Mouse (Mus musculus) lung, embryonic 16.5 days (tissue): ENCODE results near the gene Hectd2. TPM values are rescaled to one million over a fixed set of nuclear protein-coding genes. Genes with fewer than 3 reads are reported as not detected.

Experiments used
- ATAC-seq: fragments of 200-750 bp; cut with Nextera tagmentation; 2 replicates; pipeline ENCODE4 v1.8.0; 2017; ENCODE audit warnings: low read depth, mild to moderate bottlenecking, moderate library complexity
- H3K27ac ChIP-seq: fragments of 300-500 bp; sonication (generic); 2 replicates; pipeline ENCODE4 v1.5.1; 2014; ENCODE audit warnings: mild to moderate bottlenecking, control low read depth, low read length
- H3K27me3 ChIP-seq: fragments of 300-500 bp; sonication (generic); 2 replicates; pipeline ENCODE4 v1.6.1; 2014; ENCODE audit warnings: low read depth, low read length, mixed read lengths; ENCODE audit not compliant: control insufficient read depth, insufficient read depth
- H3K36me3 ChIP-seq: fragments of 300-500 bp; sonication (generic); 2 replicates; pipeline ENCODE4 v1.6.1; 2014; ENCODE audit warnings: low read length; ENCODE audit not compliant: control insufficient read depth, insufficient read depth
- H3K4me1 ChIP-seq: fragments of 300-500 bp; sonication (generic); replicated peaks from 2 replicates; pipeline ENCODE4 v1.6.1; 2014; ENCODE audit warnings: low read length, mixed read lengths; ENCODE audit not compliant: control insufficient read depth, insufficient read depth
- H3K4me2 ChIP-seq: fragments of 300-500 bp; sonication (generic); 2 replicates; pipeline ENCODE4 v1.6.1; 2014; ENCODE audit warnings: low read depth, low read length, control low read depth
- H3K4me3 ChIP-seq: fragments of 300-500 bp; sonication (generic); 2 replicates; pipeline ENCODE4 v1.5.1; 2014; ENCODE audit warnings: mild to moderate bottlenecking, low read length, control low read depth
- H3K9ac ChIP-seq: fragments of 300-500 bp; sonication (generic); 2 replicates; pipeline ENCODE4 v1.6.1; 2014; ENCODE audit warnings: low read length, control low read depth
- H3K9me3 ChIP-seq: fragments of 300-500 bp; sonication (generic); 2 replicates; pipeline ENCODE4 v1.6.1; 2016; ENCODE audit warnings: low read length; ENCODE audit not compliant: control insufficient read depth
- WGBS: fragments of 180-500 bp; shearing (Covaris S2); extraction: QIAGEN DNeasy Blood & Tissue Kit; methylation state at CpG from one replicate; pipeline ENCODE4 v1.1.7; 2014; 5-methylcytosine and 5-hydroxymethylcytosine counted together
- polyA plus RNA-seq: library from polyadenylated mRNA; unstranded; fragments of >200 nt; fragmentation: Nextera tagmentation; extraction: Ambion mirVana; gene quantifications from 2 replicates; pipeline ENCODE4 v1.2.1, GENCODE M21; 2015

Hectd2 gene
- polyA plus RNA-seq, 1 experiment from 2014 or later: 4.1 TPM

DNA sequence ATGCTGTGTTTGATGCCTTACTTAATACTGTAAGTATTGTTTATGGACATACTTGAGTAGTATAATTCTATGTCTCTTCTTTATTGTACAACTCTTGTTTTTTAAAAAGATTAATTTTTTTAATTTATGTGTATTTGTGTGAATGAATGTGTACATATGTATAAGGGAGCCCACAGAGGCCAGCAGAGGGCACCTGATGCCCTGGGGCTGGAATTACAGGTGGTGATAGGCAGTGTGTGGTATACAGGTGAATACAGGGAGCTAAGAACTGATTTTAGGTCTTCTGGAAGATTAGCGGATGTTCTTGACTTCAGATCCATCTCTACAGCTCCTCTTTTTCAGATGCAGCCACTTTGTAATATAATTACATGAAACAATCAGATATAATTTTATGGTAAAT lies 31.1 kb downstream of the Hectd2 start:
- Histone ChIP-seq H3K4me1 (no peaks in the 10 kb centered on the region), H3K4me3 (no peak overlapping the region), H3K9ac (no peak overlapping the region), H3K4me2 (no peak overlapping the region), H3K9me3 (no peaks in the 10 kb centered on the region), H3K27me3 (no peaks in the 10 kb centered on the region), H3K27ac (no peak overlapping the region), H3K36me3 (no peaks in the 10 kb centered on the region)
- no peak for ATAC-seq
- 87% methylated on average over 1 of the region's 1 CpGs for WGBS

DNA sequence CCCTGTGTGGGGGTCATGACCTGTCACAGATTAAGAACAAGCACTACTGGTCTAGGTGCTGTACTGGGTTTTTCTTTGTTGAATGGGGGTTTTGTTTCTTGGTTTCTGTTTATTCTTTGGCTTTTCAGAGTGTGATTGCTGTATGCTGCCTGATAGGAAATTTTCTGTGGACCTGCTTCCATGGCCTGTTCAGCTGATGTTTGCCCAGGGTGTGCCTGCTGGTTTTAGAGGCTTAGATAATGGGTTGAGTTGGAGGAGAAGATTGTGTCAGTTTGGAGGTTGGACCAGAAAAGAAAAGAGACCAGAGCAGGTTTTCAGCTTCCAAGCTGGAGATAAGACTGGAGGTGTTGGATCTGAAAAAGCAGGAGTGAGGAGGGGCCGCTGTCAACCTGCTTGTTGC lies 40.0 kb downstream of the Hectd2 start:
- Histone ChIP-seq H3K4me1 (no peaks in the 10 kb centered on the region), H3K4me3 (no peak overlapping the region), H3K9ac (no peak overlapping the region), H3K36me3 (no peaks in the 10 kb centered on the region), H3K27me3 (no peaks in the 10 kb centered on the region), H3K27ac (no peak overlapping the region), H3K4me2 (no peak overlapping the region), H3K9me3 (no peaks in the 10 kb centered on the region)
- no peak for ATAC-seq
- WGBS: 73% methylated on average over 1 of the region's 1 CpGs

DNA sequence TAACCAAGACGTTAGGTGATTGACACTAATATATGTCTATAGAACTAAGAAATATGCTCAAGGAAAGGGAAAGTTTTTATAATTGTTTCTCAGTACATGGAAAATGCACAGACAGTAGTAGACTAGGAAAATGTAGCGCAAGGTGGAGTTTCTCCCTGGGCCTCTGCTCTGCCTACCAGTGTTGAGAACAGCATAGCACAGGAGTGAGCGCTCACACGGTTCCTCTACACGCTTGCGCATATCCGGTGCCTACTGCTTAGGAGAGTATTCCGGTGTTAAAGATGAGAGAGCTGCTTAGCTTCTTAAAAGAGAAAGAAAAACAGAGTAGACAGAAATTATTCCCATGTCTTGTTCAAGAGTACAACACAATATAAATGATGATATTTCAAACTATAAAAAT lies 47.4 kb downstream of the Hectd2 start:
- Histone ChIP-seq H3K4me1 (no peaks in the 10 kb centered on the region), H3K4me2 (no peak overlapping the region), H3K4me3 (no peak overlapping the region), H3K9me3 (no peaks in the 10 kb centered on the region), H3K27ac (no peak overlapping the region), H3K9ac (no peak overlapping the region), H3K27me3 (no peaks in the 10 kb centered on the region), H3K36me3 (no peaks in the 10 kb centered on the region)
- 90% methylated on average over 8 of the region's 8 CpGs for WGBS
- ATAC-seq: no peak

DNA sequence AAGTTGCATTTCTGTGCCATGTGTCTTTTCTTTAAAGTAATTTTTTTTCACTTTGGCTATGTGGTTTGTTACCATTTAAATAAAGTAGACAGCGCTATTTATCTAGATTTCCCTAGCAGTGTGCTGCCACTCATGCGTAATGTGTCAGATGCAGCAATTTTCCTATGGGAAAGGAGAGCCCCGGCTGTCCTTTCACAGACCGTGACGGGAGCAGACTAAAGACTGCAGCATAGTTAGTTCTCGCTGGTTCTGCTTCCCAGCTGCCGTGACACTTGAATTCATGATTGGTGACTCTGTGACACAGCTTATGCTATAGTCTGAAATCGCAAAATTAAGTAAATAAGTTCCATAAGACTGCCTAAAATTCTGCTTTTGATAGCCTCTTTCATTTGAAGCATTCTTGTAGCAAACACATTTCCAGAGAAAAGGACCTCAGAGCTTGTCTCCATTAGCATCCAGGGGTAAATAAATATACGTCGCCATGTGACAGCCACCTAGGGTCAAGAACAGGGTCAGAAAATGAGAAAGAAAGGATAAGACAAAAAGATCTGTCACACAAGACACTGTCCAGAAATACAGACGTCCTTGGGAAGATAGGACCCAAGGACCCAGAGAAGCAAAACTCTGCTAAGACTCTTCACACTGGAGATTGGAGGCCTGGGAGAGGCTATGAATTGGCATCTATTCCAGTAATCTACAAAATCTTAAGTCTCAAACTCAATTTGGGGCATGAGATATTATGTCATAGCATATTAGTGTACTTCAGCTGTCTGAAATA lies 48.3 kb downstream of the Hectd2 start:
- no peaks in the 10 kb centered on the region for H3K9me3 ChIP-seq
- no peaks in the 10 kb centered on the region for H3K27me3 ChIP-seq
- H3K27ac ChIP-seq: no peak overlapping the region
- H3K36me3 ChIP-seq: no peaks in the 10 kb centered on the region
- no peak for ATAC-seq
- no peaks in the 10 kb centered on the region for H3K4me1 ChIP-seq
- H3K4me3 ChIP-seq: no peak overlapping the region
- no peak overlapping the region for H3K4me2 ChIP-seq
- 60% methylated on average over 11 of the region's 11 CpGs for WGBS
- H3K9ac ChIP-seq: no peak overlapping the region

DNA sequence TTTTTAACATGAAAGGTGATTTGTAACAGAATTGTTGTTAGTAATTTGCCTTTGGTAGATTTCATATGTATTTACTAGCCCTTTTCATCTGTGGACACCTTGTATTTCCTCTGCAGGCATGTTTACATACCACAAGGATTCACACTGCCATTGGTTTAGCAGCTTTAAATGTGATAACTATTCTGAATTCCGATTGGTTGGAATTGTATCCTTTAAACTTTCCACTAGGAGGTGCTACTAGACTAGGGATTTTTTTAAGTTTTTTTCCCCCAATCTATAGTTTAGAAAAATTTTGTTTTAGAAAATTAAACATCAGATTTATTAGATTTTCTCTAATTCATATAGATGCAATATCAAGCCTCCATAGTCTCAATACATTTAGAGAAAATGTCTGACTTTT lies 51.8 kb downstream of the Hectd2 start:
- Histone ChIP-seq H3K9me3 (no peaks in the 10 kb centered on the region), H3K36me3 (no peaks in the 10 kb centered on the region), H3K4me2 (no peak overlapping the region), H3K27me3 (no peaks in the 10 kb centered on the region), H3K4me1 (no peaks in the 10 kb centered on the region), H3K9ac (no peak overlapping the region), H3K4me3 (no peak overlapping the region), H3K27ac (no peak overlapping the region)
- WGBS: 10% methylated on average over 1 of the region's 1 CpGs
- peak; percentile 38; the same call in 1 of the 2 replicates for ATAC-seq

DNA sequence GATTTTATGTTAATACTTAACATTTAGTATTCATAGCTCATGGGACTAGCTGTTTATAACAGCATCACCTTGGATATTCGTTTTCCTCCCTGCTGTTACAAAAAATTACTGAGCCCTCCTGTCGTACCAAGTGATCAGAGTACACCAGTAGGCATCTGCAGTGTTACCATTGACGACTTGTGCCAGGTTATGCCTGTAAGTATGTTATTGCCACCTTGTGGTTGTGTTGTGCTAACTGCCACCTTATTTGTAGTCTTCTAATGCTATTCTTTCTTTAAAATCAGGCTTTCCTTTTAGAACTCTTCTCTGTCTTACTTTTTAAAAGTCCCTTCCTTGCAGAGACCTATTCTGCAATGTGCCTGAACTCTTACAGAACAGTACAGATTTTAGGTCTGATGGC lies 54.8 kb downstream of the Hectd2 start:
- Histone ChIP-seq H3K4me1 (no peaks in the 10 kb centered on the region), H3K36me3 (no peaks in the 10 kb centered on the region), H3K9ac (no peak overlapping the region), H3K9me3 (no peaks in the 10 kb centered on the region), H3K4me3 (no peak overlapping the region), H3K27ac (no peak overlapping the region), H3K4me2 (no peak overlapping the region), H3K27me3 (no peaks in the 10 kb centered on the region)
- no peak for ATAC-seq
- WGBS: 55% methylated on average over 3 of the region's 3 CpGs

DNA sequence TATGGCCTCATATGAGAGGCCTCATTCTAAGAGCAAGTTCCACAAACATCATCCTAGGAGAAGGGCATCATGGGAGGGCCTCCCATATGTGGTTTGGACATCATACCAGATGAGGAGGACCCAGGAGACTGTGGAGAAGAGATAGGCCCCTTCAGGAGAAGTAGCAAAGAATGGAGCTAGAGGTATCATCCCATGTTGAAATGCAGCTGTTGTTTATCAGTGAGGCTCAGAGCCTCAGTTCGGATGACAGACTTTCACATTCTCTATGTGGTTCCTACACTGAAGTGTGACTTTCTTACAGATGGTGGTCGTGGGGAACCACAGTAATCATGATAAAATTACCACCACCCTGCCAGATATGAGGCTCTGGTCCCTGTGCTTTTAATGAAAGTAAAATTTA lies 55.9 kb downstream of the Hectd2 start:
- Histone ChIP-seq H3K4me3 (no peak overlapping the region), H3K9ac (no peak overlapping the region), H3K36me3 (no peaks in the 10 kb centered on the region), H3K4me1 (no peaks in the 10 kb centered on the region), H3K27ac (no peak overlapping the region), H3K4me2 (no peak overlapping the region), H3K9me3 (no peaks in the 10 kb centered on the region), H3K27me3 (no peaks in the 10 kb centered on the region)
- 57% methylated on average over 2 of the region's 2 CpGs for WGBS
- ATAC-seq: no peak

DNA sequence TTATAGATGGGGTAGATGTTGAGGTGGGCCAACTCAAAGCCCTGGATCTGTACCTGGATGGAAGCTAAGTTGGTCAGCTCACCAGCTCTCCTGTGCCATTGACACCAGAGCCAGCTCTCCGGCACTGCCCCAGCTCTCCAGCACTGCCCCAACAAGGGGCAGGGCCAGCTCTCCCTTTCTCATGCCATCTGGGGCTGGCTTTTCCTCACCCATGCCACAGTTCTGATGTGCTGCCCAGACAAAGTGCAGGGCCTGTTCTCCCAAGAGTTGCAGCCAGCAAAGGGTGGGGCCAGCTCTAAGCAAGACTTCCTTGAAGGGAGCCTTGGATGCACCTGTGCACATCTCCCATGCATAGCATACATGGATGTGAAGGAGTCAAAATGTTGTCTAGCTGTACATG lies 71.5 kb downstream of the Hectd2 start:
- H3K27ac ChIP-seq: no peak overlapping the region
- H3K36me3 ChIP-seq: no peaks in the 10 kb centered on the region
- ATAC-seq: no peak
- H3K9me3 ChIP-seq: no peaks in the 10 kb centered on the region
- H3K4me3 ChIP-seq: no peak overlapping the region
- H3K9ac ChIP-seq: no peak overlapping the region
- no peak overlapping the region for H3K4me2 ChIP-seq
- WGBS: 100% methylated on average over 1 of the region's 1 CpGs
- no peaks in the 10 kb centered on the region; the same call in 1 of the 2 replicates for H3K4me1 ChIP-seq
- no peaks in the 10 kb centered on the region for H3K27me3 ChIP-seq

DNA sequence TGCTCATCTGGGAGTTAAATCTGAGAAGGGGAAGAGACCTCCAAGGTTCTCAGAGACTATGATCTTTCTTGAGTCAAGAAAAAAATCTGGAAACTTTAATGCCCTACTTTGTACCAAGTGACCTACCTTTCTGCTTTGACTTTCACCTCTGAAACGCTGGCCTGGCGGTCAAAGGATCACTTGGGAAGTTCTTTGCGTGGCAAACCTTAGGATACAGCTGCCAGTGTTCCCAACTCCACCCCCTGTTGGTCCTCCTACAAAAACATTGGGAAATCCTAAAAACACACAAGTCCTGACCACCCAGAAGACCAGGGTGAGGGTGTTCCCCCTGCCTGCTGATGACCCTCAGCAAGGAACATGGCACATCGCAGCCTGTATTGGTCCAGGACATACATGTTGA lies 72.4 kb downstream of the Hectd2 start:
- no peak for ATAC-seq
- no peak overlapping the region for H3K27ac ChIP-seq
- 81% methylated on average over 4 of the region's 4 CpGs for WGBS
- H3K4me3 ChIP-seq: no peak overlapping the region
- no peaks in the 10 kb centered on the region for H3K9me3 ChIP-seq
- no peaks in the 10 kb centered on the region for H3K27me3 ChIP-seq
- H3K4me1 ChIP-seq: no peaks in the 10 kb centered on the region; the same call in 1 of the 2 replicates
- no peaks in the 10 kb centered on the region for H3K36me3 ChIP-seq
- H3K9ac ChIP-seq: no peak overlapping the region
- no peak overlapping the region for H3K4me2 ChIP-seq
